Mouse (Mus musculus): ENCODE measurements around the gene Slc25a17.

- TF ChIP-seq CTCF (IDR thresholded peaks at IDR 0.05; ENCODE audit: low read depth, low read length) (no peak), GATA1 (IDR thresholded peaks at IDR 0.05; ENCODE audit: borderline replicate concordance, low read length) (no peak), TAL1 (conservative IDR thresholded peaks at IDR 0.05; ENCODE audit: low read depth, low read length) (no peak), POLR2AphosphoS5 (IDR thresholded peaks at IDR 0.05; ENCODE audit: insufficient replicate concordance, low read depth, low read length) (no peak)
Observed at GRCm38 (mm10) chr15:81398189-81398588, 37.6 kb upstream of the Slc25a17 start.

All from G1E (cell line).